Mouse (Mus musculus) kidney, postnatal 10 days (tissue): ENCODE measurements around the gene Arl8b.
A peak's percentile ranks its signal among the peaks of the same experiment; 100 is the strongest.

Experiments used
- DNase-seq: peaks from one replicate; pipeline ENCODE4 v3.0.0; 2021; ENCODE audit warnings: mixed read lengths

Gene Arl8b

DNA sequence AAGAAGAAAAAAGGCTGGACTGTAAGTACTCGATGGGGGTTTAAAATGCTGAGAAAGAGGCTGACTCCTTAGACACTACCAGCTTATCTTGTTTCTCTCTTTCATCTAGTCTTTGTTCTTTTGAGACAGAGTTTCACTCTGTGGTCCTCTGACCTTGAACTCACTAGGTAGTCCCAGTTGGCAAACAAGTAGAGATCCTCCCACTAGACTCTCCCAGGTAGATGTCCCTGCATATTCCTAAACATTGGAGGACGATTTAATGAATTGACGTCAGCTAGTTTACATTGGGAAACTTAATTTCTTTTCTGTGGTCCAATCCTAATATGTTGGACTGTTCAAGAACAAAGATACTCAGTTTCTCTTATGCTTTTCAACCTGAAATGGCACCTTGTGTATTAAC is 2.7 kb downstream of the Arl8b start:
- no peak for DNase-seq

DNA sequence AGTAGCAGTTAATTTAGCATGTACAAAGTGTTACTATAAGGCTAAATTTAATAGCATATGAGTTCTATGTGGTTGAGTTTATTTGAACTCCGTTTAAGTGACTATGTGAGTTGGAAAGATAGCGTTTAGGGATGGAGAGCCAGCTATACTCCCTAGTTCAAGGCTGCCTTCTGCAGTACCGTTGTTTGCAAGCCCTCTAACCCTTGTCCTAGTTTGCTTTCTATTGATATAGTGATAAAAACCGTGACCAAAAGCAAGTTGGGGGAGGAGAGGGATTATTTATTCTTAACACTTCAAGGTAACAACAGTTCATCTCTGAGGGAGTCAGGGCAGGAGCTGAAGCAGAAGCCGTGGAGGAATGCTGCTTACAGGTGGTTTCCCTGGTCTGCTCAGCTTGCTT is 8.6 kb downstream of the Arl8b start:
- DNase-seq: no peak

DNA sequence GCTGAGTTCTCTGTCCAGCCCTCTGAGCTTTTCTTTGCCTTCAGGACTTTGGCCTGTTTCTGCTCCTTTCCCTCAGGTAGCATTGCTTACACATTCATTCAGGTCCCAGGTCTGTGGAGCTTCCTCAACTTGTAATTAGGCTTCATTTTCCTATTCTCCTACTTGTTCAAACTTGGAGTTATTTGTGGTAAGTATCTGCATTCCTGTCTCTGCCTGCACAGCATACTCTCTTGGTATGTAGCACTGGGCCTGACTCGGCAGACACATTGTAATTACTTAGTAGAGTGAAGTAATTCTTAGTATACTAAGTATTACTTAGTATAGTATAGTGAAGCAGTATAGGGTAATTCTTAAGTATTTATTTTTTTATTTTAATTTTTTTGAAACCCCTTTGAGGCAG is 13.0 kb downstream of the Arl8b start:
- no peak for DNase-seq

DNA sequence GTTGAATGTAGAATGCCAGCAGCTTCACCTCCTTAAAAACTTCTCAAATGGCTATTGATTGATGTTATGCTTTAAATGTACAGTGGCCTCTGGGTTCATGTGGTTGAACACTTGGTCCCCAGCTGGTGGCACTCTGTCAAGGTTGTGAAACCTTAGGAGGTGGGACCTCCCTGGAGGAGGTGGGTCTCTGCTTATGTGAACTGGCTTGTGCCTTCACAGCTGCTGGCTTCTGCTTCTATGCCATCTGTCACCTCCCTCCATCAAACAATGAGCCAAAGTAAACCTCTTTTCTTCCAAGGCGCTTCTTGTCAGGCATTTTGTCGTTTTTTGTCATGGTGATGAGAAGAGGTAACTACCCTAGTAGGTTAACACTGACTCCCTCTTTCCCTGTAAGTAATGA is 13.8 kb downstream of the Arl8b start:
- DNase-seq: no peak

DNA sequence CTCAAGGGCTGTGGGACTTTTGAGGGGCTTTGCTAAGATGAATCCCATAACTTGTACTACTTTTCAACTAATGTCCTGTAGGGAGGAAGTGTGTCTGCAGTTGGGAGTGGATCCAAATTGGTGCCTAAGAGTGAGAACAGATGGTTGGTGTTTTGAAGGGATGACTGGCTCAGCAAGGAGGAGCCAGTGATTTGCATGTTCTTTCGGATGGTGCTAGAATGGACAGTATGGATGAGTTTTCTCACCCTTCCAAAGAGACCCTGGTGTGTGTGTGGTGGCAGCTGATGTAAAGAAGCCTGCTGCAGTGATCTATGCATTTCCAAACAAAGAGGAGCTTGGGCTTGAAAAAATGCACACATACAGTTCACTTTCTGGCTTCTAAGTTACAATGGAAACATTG is 22.3 kb downstream of the Arl8b start:
- DNase-seq: peak; percentile 41

DNA sequence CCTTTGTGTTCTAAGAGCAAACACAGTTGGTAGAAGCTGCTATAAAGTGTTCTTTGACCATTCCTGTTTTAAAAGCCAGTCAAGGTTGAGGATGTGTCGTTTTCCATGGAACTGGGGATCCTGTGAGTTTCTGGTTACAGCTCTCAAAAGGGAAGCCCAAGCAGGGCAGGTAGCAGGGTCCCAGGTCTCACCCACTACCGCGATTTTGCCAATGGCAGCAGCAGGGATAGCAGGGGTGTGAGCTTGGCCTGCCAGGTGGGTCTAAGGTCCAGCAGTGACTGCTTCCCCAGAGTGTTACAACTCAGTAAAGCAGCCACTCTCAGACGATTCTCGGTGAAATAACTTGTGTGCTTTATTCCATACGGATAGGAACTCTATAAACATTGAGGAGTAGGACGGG is 23.0 kb downstream of the Arl8b start:
- DNase-seq: no peak

DNA sequence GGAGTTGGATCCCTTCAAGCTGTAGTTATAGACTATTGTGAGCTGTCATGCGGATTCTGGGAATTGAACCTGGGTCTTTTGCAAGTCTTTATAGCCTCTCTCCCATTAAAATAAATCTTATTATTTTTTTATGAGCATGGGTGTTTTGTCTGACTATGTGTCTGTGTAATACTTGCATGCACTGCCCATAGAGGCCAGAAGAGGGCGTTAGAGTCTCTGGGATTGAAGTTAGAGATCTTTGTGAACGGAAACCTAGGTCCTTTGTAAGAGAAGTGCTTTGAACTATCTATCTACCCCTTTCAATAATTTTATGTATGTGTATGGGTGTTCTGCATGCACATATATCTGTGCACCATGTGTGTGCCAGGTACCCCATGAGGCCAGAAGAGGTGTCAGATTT is 24.5 kb downstream of the Arl8b start:
- no peak for DNase-seq

DNA sequence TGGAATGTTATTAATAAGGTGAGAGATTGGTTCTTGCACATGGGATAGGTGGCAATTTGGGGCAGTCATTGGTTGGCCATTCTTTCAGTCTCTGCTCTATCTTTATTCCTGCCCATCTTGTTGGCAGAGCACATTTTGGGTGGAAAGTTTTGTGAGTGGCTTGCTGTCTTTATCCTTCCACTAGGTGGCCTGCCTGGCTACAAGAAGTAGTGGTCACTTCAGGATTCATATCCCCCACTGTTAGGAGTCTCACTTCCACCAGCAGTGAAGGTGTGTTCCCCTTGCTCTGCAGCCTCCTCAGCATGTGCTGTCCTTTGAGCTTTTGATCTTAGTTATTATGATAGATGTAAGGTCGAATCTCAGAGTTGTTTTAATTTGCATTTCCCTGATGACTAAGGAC is 25.9 kb downstream of the Arl8b start:
- DNase-seq: no peak

DNA sequence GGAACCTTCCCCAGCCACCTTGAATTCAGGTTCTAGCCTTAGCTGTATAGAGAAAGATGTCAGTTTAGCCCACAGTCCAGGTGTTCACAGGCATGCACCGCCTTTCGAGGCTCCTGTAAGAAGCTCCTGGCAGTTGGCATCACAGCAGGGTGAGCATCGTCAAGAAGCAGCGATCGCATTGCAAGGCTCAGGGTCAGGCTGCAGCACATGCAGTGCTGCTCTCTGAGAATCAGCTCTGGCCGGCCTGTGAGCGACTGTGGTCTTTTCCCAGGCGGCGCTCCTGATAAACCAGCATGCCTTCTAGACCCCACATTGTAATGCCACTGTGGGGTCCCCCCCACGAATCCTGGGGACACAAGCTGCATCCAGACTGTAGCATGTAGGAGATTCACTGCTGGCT is 27.3 kb downstream of the Arl8b start:
- DNase-seq: no peak

DNA sequence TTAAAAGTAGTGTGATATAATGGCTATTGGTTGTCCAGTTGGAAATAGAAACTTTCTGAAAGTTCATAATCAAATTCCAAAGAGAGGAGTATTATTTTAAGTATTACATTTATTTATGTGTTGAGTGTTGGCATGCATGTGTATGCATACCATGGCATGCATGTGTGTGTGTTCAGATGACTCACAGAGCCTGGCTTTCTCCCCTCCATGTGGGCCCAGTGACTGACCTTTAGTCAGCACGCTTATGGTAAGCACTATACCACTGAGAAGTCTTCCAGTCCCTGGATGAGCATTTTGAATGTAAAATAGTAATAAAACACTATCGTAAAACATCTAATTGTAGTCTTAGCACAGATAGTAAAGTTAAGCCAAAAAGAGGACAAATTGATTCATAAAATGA is 29.2 kb downstream of the Arl8b start:
- no peak for DNase-seq

DNA sequence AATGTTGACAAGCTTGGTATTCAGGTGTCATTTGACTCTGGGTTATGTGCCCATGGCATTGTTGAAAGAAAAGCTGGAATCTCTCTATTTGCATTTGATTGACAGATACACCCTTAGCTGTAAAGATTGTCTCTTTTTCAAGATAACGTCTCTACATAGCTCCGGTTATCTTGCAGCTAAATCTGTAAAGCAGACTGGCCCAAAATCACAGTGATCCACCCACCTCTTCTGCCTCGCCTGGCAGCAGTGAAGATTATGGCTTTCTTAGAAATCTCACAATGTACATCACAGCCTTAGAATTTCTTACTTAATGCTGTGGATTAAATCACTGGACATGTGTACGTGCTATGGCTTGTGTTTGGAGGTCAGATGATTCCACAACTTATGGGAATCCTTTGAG is 34.6 kb downstream of the Arl8b start:
- no peak for DNase-seq

DNA sequence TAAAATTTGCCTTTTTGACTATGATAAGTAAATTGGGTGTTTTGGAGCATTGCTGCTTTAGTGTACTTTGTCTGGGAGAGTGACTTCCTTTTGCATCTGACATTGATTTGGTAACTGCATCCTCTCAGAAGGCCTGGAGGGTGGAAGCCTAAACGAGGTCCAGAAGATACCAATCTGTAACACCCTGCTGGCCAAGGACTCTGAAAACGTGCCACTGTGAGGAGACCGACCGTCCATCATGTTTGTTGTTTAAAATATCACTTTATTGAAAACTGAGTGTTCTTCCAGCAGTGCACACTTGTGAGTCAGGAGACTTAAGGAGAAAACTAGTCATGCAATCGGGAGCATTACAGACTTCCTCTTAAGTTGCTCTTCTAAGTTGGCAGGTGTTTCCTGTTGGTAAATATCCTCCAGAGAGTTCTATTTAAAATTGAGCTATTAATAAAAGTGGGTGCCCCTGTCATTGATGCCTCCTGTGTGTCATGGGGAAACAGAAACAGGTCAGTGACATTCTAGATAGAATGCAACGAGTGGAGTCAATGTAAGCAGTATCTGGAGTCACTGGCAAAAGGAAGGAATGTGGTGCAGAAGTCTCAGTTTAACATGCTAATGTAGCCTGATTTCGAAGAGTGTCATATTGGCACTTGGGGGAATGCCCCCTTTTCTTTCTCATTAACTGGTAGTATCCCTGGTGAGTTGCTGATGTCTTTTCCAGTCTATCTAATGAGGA is 42.1 kb downstream of the Arl8b start:
- DNase-seq: no peak

DNA sequence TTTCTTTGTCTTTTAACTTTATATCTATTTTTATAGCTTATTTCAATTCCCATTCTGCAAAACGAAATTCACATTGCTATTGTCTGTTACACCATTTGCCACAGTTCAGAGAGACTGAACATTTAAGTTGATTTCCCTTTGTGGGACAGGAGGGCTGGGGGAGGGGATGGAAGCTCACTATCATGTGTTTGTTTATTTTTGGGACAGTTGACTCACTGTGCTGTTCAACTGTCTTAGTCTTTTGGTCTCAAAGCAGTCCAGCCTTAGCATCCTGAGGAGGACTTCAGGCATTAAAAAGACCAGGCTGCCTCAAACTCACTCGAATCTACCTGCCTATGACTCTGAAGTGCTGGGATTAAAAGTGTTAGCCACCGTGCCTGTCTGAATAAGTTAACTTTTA is 43.2 kb downstream of the Arl8b start:
- DNase-seq: no peak

DNA sequence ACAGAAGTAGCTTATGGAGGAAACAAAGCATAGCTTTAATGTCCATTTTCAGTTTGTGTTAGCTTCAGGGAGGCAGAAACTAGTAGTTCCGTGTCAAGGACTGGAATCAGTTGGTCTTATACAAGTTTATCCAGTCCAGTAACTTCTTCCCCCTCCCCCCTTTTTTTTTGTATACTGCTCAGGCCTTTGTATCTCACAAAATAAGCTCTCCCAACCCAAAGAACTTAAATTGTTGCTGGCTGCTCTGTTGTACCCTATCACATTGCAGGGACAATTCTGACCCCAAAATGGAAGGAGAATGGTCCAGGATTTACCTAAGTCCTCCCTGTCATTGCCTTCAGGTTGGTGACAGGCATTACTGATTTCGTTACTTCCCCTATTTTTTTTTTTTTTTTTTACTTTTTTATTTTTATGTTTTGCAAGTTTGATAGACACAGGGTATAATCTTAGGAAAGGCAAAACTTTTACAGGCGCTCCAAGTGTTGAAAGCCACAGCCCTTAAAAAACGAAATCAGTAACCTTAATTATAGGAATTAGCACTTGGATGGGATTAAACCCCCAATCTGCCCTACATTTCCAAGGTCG is 44.5 kb downstream of the Arl8b start:
- no peak for DNase-seq

DNA sequence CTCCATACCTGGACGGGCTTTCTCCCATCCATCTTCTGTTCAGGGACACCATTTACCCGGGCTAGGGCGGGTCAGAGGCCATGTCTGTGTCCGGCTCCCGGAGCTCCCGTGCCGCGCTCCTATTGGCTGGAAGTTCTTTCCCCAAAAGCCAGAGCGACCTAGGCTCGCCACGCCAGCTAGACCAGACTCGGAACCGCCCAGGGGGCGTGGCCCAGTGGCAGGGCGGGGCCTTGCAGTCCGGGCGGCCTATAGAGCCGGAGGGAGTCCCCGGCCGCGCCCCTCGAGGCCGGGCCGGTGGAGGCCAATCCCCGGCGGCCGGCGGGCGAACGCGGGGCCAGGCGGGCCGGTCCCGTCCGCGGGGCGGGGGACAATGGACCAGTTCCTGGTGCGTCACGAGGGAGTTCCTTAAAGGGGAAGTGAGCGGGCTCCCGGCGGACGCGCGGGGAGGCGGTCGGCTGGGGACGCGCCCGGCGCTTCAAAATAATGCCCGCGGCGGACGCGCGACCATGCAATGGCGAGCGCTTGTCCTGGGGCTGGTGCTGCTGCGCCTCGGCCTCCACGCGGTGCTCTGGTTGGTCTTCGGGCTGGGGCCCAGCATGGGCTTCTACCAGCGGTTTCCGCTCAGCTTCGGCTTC is 45.5 kb downstream of the Arl8b start, which contains the start of gene Edem1:
Gene Edem1 (plus strand): TSS at position 408 of the 635 bp plus-strand sequence.
- peak; percentile 99 for DNase-seq

DNA sequence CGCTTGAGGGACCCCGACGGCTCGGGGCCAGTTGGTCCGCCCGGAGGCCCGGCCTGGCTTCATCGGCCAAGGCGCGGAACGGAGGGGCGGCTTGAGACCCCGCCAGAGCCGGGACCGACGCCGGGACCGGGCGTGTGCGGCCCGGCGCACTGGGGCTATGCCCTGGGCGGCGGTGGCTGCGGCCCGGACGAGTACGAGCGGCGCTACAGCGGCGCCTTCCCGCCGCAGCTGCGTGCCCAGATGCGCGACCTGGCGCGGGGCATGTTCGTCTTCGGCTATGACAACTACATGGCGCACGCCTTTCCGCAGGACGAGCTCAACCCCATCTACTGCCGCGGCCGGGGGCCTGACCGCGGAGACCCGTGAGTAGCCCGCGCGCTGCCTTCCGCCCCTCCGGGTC is 46.0 kb downstream of the Arl8b start:
- DNase-seq: peak; percentile 61

DNA sequence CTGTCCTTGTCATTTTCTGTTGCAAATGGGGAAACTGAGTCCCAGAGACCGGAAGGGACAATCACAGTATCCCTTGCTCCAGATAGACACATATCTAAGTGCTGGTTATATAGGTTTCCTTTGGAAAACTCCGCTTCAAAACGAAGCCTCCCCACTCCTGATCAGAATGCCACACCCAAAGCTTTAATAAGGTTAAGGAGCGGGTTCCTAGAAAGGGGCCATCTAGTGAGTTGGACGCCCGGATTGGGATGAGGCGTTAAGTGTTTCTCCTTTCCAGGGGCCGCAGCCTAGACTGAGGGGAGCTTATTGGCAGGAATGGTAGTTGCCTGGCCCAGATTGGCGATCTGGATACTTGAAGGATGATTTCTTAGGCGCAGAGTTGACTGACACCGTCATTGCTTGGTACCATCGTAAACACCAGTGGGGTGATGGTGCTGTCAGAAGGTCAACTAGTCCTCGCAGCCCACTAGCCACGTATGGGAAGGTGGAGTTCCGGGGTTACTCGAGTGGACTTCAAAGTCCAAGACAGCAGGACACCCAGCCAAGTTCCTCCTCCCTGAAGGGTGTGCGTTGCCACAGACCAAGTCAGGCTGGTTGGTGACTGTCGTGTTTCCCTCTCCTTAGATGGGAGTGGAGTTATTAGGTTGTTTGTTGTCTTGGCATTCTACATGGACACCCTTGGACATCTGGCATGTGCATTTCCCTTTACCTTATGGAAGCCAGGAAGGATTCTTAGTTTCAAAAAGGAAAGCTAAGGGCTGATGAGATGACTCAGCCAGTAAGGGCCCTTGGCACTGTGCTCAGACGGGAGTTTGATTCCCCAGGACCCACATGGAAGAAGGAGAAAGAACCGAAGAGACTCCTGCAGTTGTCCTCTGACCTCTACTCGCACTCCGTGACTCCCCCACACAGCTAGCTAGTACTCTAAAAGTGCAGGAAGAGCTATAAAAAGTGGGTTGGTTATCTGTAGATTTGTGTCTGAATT is 46.8 kb downstream of the Arl8b start:
- peak; percentile 46 for DNase-seq

DNA sequence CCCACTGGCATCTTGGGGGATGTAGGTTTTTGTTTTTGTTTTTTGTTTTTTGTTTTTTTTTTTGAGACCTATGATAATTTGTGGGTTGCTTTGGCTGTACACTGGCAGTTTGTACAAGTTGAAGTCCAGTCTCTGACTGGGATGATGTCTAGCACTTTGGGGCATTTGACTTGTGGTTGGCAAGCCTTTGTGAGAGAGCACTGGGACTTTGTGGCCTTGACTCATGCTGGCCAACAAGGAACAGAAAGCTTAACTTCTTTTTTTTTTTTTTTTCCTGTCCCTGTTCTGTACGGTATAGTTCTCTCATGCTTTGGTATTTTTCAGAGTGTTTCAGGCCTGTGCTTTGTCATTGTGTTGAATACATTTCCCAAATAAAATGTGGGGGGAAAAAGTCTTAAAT is 49.3 kb downstream of the Arl8b start:
- no peak for DNase-seq

DNA sequence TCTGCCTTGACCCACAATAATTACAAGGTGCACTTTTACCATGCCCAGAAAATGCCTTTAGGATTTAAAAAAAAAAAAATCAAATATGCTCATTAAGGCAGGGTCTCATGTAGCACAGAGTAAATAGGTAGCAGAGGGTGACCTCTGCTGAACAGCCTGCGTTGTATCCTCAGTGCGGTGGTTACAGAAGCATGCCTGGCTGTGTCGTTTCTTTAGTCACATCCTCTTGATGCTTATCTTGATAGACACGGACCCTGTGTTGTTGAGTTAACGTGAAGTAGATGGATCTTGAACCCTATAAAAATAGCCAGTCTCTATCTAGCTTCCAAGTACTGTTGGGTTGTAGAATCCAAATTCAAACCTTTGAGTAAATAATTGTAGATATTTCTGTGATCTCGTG is 50.1 kb downstream of the Arl8b start:
- no peak for DNase-seq

DNA sequence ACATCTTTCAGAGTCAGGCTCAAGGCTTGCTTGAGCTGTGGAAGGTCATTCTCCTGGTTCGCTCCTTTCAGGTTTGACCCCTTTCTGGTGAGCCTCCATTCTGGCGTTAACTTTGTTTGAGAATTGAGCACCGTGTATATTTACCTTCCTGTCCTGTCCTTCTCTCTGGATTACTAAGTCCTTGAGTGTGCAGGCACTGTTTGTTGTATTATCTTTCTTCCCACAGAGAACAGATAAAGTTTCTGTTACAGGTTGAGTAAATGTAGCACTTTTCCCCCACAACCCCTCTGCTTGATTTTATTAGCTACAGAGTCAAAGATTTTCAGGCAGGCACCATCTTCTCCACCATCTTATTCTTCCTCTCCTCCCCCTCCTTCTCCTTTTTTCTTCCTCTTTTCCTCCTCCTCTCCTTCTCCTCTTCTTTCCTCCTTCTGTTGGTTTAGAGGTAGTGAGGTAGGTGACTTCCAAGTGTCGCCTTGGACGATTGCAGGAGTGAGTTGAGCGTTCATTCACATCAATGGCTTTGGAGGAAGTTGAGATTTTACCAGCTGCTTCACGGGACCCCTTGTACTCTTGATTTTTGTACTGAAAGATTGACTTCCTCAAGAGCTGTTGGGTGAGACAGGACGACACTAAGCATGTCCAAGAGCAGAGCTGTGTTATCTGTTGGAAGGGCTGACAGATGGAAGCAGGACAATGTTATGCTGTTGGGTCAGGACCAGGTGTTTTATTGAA is 51.2 kb downstream of the Arl8b start:
- no peak for DNase-seq

DNA sequence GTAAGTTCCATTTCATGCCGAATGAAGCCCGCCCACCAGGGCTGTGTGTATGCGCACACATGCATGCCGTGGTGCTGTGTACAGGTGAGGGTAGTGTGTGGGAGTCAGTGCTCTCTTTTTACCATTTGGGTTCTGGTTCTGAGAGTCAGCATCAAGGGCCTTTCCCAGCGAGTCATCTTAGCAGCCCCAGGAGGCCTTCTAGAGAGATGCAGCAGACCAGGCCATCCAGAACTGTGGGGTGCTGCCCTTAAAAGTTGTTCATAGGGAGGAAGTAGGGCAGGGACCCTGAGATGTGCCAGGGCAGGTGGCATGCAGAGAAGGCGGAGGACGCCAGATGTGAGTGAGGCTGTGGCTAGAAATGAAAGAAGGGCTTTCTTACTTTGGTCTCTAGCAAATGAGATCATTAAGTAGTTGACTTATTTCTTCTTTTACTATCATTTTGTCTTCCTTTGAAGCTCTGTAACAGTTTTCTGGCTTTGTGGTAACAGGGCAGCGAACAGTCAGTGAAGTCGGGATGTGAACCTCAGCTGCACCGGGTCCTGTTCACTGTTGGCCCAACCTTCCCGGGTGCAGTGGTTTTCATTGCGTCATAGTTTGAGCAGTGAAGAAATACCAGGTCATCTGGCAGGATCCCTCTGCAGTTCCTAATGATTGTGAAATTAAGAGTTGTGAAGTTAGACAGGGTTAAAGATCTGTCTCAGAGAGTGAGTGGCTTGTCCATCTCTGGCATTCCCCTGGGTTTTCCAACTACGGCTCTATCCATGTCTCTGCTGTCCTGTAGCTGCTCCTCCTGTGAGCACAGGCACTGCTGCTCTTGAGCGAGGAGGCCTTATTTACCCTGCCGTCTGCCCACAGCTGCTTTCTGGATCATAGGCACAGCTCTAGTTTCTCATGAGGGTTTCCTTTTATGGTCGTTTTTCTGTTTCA is 53.1 kb downstream of the Arl8b start:
- DNase-seq: no peak
